Mouse (Mus musculus): ENCODE results near the gene Gm28230.

- TF ChIP-seq TAL1 (IDR thresholded peaks at IDR 0.05; ENCODE audit: low read length) (no peak), GATA1 (IDR thresholded peaks at IDR 0.05; ENCODE audit: low read length) (no peak)
These were observed 36.8 kb upstream of the Gm28230 start for GRCm38 (mm10) chr2:74689574-74690337.
